Mouse (Mus musculus): ENCODE measurements at regions not wholly inside any gene's neighbourhood (a gene's known extent, or its start where the extent isn't known, plus 50 kb on each side); places are given as distances from the start of the nearest gene placed in this dataset.

- no peak overlapping the region for H3K9ac ChIP-seq
- H3K27me3 ChIP-seq = no peaks in the 10 kb centered on the region
- H3K4me2 ChIP-seq = no peak overlapping the region
- 72% methylated on average over 2 of the region's 2 CpGs for WGBS
- H3K27ac ChIP-seq = no peak overlapping the region
- H3K9me3 ChIP-seq (replicated peaks) = no peaks in the 10 kb centered on the region
- no peaks in the 10 kb centered on the region for H3K4me1 ChIP-seq
- H3K4me3 ChIP-seq (replicated peaks) = no peak overlapping the region
- H3K36me3 ChIP-seq = no peaks in the 10 kb centered on the region
- ATAC-seq (replicated peaks; ENCODE audit: low FRiP score) = no peak
Measured at GRCm38 (mm10) chr1:65439129-65439528, 157.3 kb downstream of the Pth2r start.

DNA sequence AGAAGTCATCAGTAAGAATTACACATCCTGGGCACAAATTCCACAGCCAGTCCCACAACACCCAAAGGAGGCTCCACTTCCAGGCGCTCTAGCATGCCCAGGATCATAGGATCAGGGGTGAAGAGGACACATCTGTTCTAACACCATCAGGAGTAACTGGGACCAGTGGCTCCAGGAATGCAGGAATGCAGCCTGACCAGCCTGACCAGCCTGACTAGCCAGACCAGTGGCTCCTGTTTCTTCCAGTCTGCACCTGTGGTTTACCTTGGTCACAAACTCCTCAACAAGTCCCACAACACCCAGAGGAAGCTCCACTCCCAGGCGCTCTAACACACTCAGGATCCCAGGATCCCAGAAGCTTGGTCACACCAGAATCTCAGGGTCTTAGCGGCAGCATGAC is 158.3 kb downstream of the Pth2r start:
- Histone ChIP-seq H3K4me2 (no peak overlapping the region), H3K4me1 (no peaks in the 10 kb centered on the region), H3K4me3 (replicated peaks) (no peak overlapping the region), H3K27ac (no peak overlapping the region), H3K36me3 (no peaks in the 10 kb centered on the region), H3K27me3 (no peaks in the 10 kb centered on the region), H3K9ac (no peak overlapping the region), H3K9me3 (replicated peaks) (no peaks in the 10 kb centered on the region)
- 72% methylated on average over 3 of the region's 3 CpGs for WGBS
- peak; percentile 49; the same call in 1 of the 2 replicates for ATAC-seq (replicated peaks; ENCODE audit: low FRiP score)

Data from kidney, embryonic 15.5 days (tissue).